Mouse (Mus musculus) forebrain, embryonic 16.5 days (tissue): Measurements from ENCODE around the gene AC134908.4. TPM values are rescaled to one million over a fixed set of nuclear protein-coding genes. Genes with fewer than 3 reads are reported as not detected.
A peak's percentile ranks its signal among the peaks of the same experiment; 100 is the strongest.

Experiments
- ATAC-seq: fragments of 200-750 bp; cut with Nextera tagmentation; 2 replicates; pipeline ENCODE4 v1.8.0; 2017; ENCODE audit warnings: mild to moderate bottlenecking, moderate library complexity
- H3K27ac ChIP-seq: fragments of 300-500 bp; sonication (generic); 2 replicates; pipeline ENCODE4 v1.5.1; 2014; ENCODE audit warnings: low read length, control low read depth
- H3K27me3 ChIP-seq: fragments of 300-500 bp; sonication (generic); replicated peaks from 2 replicates; pipeline ENCODE4 v1.6.1; 2014; ENCODE audit warnings: low read length; ENCODE audit not compliant: control insufficient read depth, insufficient read depth
- H3K36me3 ChIP-seq: fragments of 300-500 bp; sonication (generic); 2 replicates; pipeline ENCODE4 v1.6.1; 2014; ENCODE audit not compliant: control insufficient read depth, insufficient read depth
- H3K4me1 ChIP-seq: fragments of 300-500 bp; sonication (generic); replicated peaks from 2 replicates; pipeline ENCODE4 v1.6.1; 2014; ENCODE audit warnings: low read length; ENCODE audit not compliant: control insufficient read depth, insufficient read depth
- H3K4me2 ChIP-seq: fragments of 300-500 bp; sonication (generic); 2 replicates; pipeline ENCODE4 v1.6.1; 2014; ENCODE audit warnings: mild to moderate bottlenecking, low read length, control low read depth
- H3K4me3 ChIP-seq: fragments of 300-500 bp; sonication (generic); replicated peaks from 2 replicates; pipeline ENCODE4 v1.5.1; 2014; ENCODE audit warnings: mild to moderate bottlenecking, low read length, control low read depth
- H3K9ac ChIP-seq: fragments of 300-500 bp; sonication (generic); replicated peaks from 2 replicates; pipeline ENCODE4 v1.6.1; 2014; ENCODE audit warnings: low read depth, low read length, control low read depth
- H3K9me3 ChIP-seq: fragments of 300-500 bp; sonication (generic); 2 replicates; pipeline ENCODE4 v1.6.1; 2016; ENCODE audit warnings: low read length; ENCODE audit not compliant: control insufficient read depth
- WGBS: fragments of 180-500 bp; shearing (Covaris S2); extraction: QIAGEN DNeasy Blood & Tissue Kit; methylation state at CpG from one replicate; pipeline ENCODE4 v1.1.7; 2014; 5-methylcytosine and 5-hydroxymethylcytosine counted together
- polyA plus RNA-seq: library from polyadenylated mRNA; unstranded; fragments of >200 nt; fragmentation: Nextera tagmentation; extraction: Ambion mirVana; gene quantifications from 2 replicates; pipeline ENCODE4 v1.2.1, GENCODE M21; 2015

Gene AC134908.4
- polyA plus RNA-seq, 1 experiment from 2014 or later = 0.71 TPM

- Histone ChIP-seq H3K4me2 (peak within 1 kb of the TSS; percentile 84), H3K4me3 (peak within 1 kb of the TSS; percentile 75), H3K36me3 (peaks cover 10% of the 10 kb centered on the region; the same call in 1 of the 2 replicates), H3K27ac (peak within 1 kb of the TSS; percentile 86), H3K27me3 (no peaks in the 10 kb centered on the region), H3K9me3 (no peaks in the 10 kb centered on the region), H3K4me1 (peaks cover 18% of the 10 kb centered on the region), H3K9ac (peak within 1 kb of the TSS; percentile 72)
- under 1% methylated on average over 23 of the region's 23 CpGs for WGBS
- ATAC-seq = peak; percentile 86
Observed at GRCm38 (mm10) chr17:25785281-25785745, 10.1 kb downstream of the AC134908.4 start, which contains the start of gene Haghl. Gene Haghl (minus strand): TSS chr17:25785673.

GRCm38 (mm10) chr17:25783861-25784574 lies 11.4 kb downstream of the AC134908.4 start:
- Histone ChIP-seq H3K9me3 (no peaks in the 10 kb centered on the region), H3K4me3 (peak overlapping the region; percentile 75), H3K4me1 (peaks cover 18% of the 10 kb centered on the region), H3K9ac (peak overlapping the region; percentile 72), H3K27me3 (no peaks in the 10 kb centered on the region), H3K4me2 (peak overlapping the region; percentile 84), H3K27ac (no peak overlapping the region), H3K36me3 (peaks cover 10% of the 10 kb centered on the region; the same call in 1 of the 2 replicates)
- no peak for ATAC-seq
- 76% methylated on average over 15 of the region's 15 CpGs for WGBS

GRCm38 (mm10) chr17:25783086-25783485 lies 12.4 kb downstream of the AC134908.4 start:
- no peak for ATAC-seq
- Histone ChIP-seq H3K9ac (no peak overlapping the region), H3K4me1 (peaks cover 18% of the 10 kb centered on the region), H3K9me3 (no peaks in the 10 kb centered on the region), H3K27ac (no peak overlapping the region), H3K27me3 (no peaks in the 10 kb centered on the region), H3K4me3 (no peak overlapping the region), H3K36me3 (peaks cover 10% of the 10 kb centered on the region; the same call in 1 of the 2 replicates), H3K4me2 (no peak overlapping the region)
- WGBS = 70% methylated on average over 7 of the region's 7 CpGs

GRCm38 (mm10) chr17:25781339-25781738 lies 14.1 kb downstream of the AC134908.4 start:
- ATAC-seq = no peak
- Histone ChIP-seq H3K27ac (no peak overlapping the region), H3K4me1 (peaks cover 18% of the 10 kb centered on the region), H3K27me3 (no peaks in the 10 kb centered on the region), H3K36me3 (peaks cover 10% of the 10 kb centered on the region; the same call in 1 of the 2 replicates), H3K4me3 (no peak overlapping the region), H3K4me2 (no peak overlapping the region), H3K9ac (no peak overlapping the region), H3K9me3 (no peaks in the 10 kb centered on the region)
- WGBS = 77% methylated on average over 6 of the region's 6 CpGs

GRCm38 (mm10) chr17:25777948-25778347 lies 17.5 kb downstream of the AC134908.4 start:
- no peak for ATAC-seq
- peaks cover 10% of the 10 kb centered on the region; the same call in 1 of the 2 replicates for H3K36me3 ChIP-seq
- no peak overlapping the region for H3K4me2 ChIP-seq
- 92% methylated on average over 5 of the region's 5 CpGs for WGBS
- H3K9me3 ChIP-seq = no peaks in the 10 kb centered on the region
- no peak overlapping the region for H3K4me3 ChIP-seq
- H3K4me1 ChIP-seq = peaks cover 11% of the 10 kb centered on the region
- H3K27me3 ChIP-seq = no peaks in the 10 kb centered on the region
- no peak overlapping the region for H3K27ac ChIP-seq
- no peak overlapping the region for H3K9ac ChIP-seq

GRCm38 (mm10) chr17:25775318-25776062 lies 20.0 kb downstream of the AC134908.4 start:
- Histone ChIP-seq H3K9ac (no peak overlapping the region), H3K27me3 (no peaks in the 10 kb centered on the region), H3K27ac (no peak overlapping the region), H3K9me3 (no peaks in the 10 kb centered on the region), H3K4me3 (no peak overlapping the region), H3K36me3 (no peaks in the 10 kb centered on the region), H3K4me2 (no peak overlapping the region), H3K4me1 (peaks cover 11% of the 10 kb centered on the region)
- no peak for ATAC-seq
- WGBS = 82% methylated on average over 10 of the region's 10 CpGs

- Histone ChIP-seq H3K4me1 (peaks cover 11% of the 10 kb centered on the region), H3K27me3 (no peaks in the 10 kb centered on the region), H3K4me3 (peak within 1 kb of the TSS; percentile 54), H3K27ac (no peak within 1 kb of the TSS), H3K4me2 (peak within 1 kb of the TSS; percentile 70), H3K9me3 (no peaks in the 10 kb centered on the region), H3K9ac (peak within 1 kb of the TSS; percentile 64), H3K36me3 (no peaks in the 10 kb centered on the region)
- ATAC-seq = peak; percentile 90
- WGBS = under 1% methylated on average over 37 of the region's 37 CpGs
Observed at GRCm38 (mm10) chr17:25773549-25774120, 21.8 kb downstream of the AC134908.4 start, which contains the start of gene Narfl. Gene Narfl (plus strand): TSS chr17:25773776.

DNA sequence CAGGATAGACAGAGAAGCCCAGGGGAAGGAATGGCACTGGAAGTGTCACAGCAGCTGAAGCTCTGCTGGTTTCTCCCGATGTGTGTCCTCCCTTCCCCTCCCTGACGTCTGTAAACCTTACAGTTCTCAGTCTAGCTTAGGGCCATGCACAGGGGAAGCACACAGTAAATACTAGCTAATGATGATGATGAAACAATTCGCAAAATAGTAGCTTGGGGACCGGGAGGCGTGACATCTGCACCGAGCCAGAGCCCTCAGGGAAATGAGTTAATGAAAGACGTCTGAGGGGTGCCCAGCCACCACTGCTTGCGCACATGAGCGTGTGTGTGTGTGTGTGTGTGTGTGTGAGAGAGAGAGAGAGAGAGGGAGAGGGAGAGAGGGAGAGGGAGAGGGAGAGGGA lies 26.1 kb downstream of the AC134908.4 start:
- no peaks in the 10 kb centered on the region for H3K27me3 ChIP-seq
- H3K36me3 ChIP-seq = no peaks in the 10 kb centered on the region
- no peaks in the 10 kb centered on the region for H3K9me3 ChIP-seq
- no peak for ATAC-seq
- no peak overlapping the region for H3K4me3 ChIP-seq
- WGBS = 48% methylated on average over 9 of the region's 9 CpGs
- H3K27ac ChIP-seq = no peak overlapping the region
- no peak overlapping the region for H3K4me2 ChIP-seq
- H3K4me1 ChIP-seq = peaks cover 11% of the 10 kb centered on the region
- H3K9ac ChIP-seq = no peak overlapping the region

- no peaks in the 10 kb centered on the region for H3K9me3 ChIP-seq
- H3K36me3 ChIP-seq = no peaks in the 10 kb centered on the region
- ATAC-seq = no peak
- H3K4me2 ChIP-seq = no peak overlapping the region
- no peak overlapping the region for H3K4me3 ChIP-seq
- H3K27ac ChIP-seq = no peak overlapping the region
- H3K9ac ChIP-seq = no peak overlapping the region
- 11% methylated on average over 5 of the region's 5 CpGs for WGBS
- H3K27me3 ChIP-seq = no peaks in the 10 kb centered on the region
- H3K4me1 ChIP-seq = 0 out of 2 replicates have a peak, but pooled peaks cover 3% of the 10 kb centered on the region
Observed at GRCm38 (mm10) chr17:25765886-25766285, 29.6 kb downstream of the AC134908.4 start.
